Mouse (Mus musculus) lung, postnatal 0 days (tissue): ENCODE results near the gene Fam19a2. TPM values are rescaled to one million over a fixed set of nuclear protein-coding genes. Genes with fewer than 3 reads are reported as not detected.

ENCODE experiments used
- ATAC-seq: fragments of 200-750 bp; cut with Nextera tagmentation; 2 replicates; pipeline ENCODE4 v1.8.0; 2017; ENCODE audit warnings: moderate library complexity
- DNase-seq: peaks from one replicate; pipeline ENCODE4 v3.0.0-alpha.2; 2016; ENCODE audit warnings: low spot score
- H3K27ac ChIP-seq: fragments of 300-500 bp; sonication (generic); 2 replicates; pipeline ENCODE4 v1.5.1; 2014; ENCODE audit warnings: antibody characterized with exemption, mild to moderate bottlenecking, low read length, mixed read lengths
- H3K27me3 ChIP-seq: fragments of 300-500 bp; sonication (generic); replicated peaks from 2 replicates; pipeline ENCODE4 v1.6.1; 2014; ENCODE audit warnings: low read length, mixed read lengths; ENCODE audit not compliant: insufficient read depth
- H3K36me3 ChIP-seq: fragments of 300-500 bp; sonication (generic); 2 replicates; pipeline ENCODE4 v1.6.1; 2014; ENCODE audit warnings: low read length, mixed read lengths; ENCODE audit not compliant: insufficient read depth
- H3K4me1 ChIP-seq: fragments of 300-500 bp; sonication (generic); 2 replicates; pipeline ENCODE4 v1.6.1; 2014; ENCODE audit warnings: antibody characterized with exemption, low read depth, low read length, mixed read lengths; ENCODE audit not compliant: insufficient read depth
- H3K4me2 ChIP-seq: fragments of 300-500 bp; sonication (generic); replicated peaks from 2 replicates; pipeline ENCODE4 v1.6.1; 2014; ENCODE audit warnings: low read depth, mild to moderate bottlenecking, low read length, moderate library complexity, mixed read lengths
- H3K4me3 ChIP-seq: fragments of 300-500 bp; sonication (generic); 2 replicates; pipeline ENCODE4 v1.5.1; 2014; ENCODE audit warnings: low read depth, low read length
- H3K9ac ChIP-seq: fragments of 300-500 bp; sonication (generic); replicated peaks from 2 replicates; pipeline ENCODE4 v1.6.1; 2014; ENCODE audit warnings: low read depth, mild to moderate bottlenecking
- H3K9me3 ChIP-seq: fragments of 300-500 bp; sonication (generic); 2 replicates; pipeline ENCODE4 v1.6.1; 2016; ENCODE audit warnings: low read length, mixed read lengths
- CTCF ChIP-seq: IDR thresholded peaks from 2 replicates; pipeline ENCODE4 v1.5.1; 2016; ENCODE audit warnings: antibody characterized with exemption, mild to moderate bottlenecking
- EP300 ChIP-seq: IDR thresholded peaks from 2 replicates; pipeline ENCODE4 v1.6.1; 2016; ENCODE audit warnings: antibody characterized with exemption, mild to moderate bottlenecking, control low read depth
- WGBS: fragments of 180-500 bp; shearing (Covaris S2); extraction: QIAGEN DNeasy Blood & Tissue Kit; methylation state at CpG from one replicate; pipeline ENCODE4 v1.1.7; 2014; 5-methylcytosine and 5-hydroxymethylcytosine counted together
- polyA plus RNA-seq: library from polyadenylated mRNA; unstranded; fragments of >200 nt; fragmentation: Nextera tagmentation; extraction: Ambion mirVana; gene quantifications from 2 replicates; pipeline ENCODE4 v1.2.1, GENCODE M21; 2015

Gene Fam19a2
- polyA plus RNA-seq, 1 experiment from 2014 or later, result 0.24 TPM

- no peak overlapping the region for H3K4me3 ChIP-seq
- TF ChIP-seq EP300 (no peak), CTCF (no peak)
- no peak for DNase-seq
- H3K27ac ChIP-seq, result no peak overlapping the region
- H3K4me2 ChIP-seq, result no peak overlapping the region
- no peaks in the 10 kb centered on the region for H3K9me3 ChIP-seq
- H3K4me1 ChIP-seq, result no peaks in the 10 kb centered on the region
- ATAC-seq, result no peak
- no peak overlapping the region for H3K9ac ChIP-seq
- H3K27me3 ChIP-seq, result no peaks in the 10 kb centered on the region
- 96% methylated on average over 3 of the region's 3 CpGs for whole genome bisulfite sequencing
- H3K36me3 ChIP-seq, result no peaks in the 10 kb centered on the region
Observed at GRCm38 (mm10) chr10:123326271-123326670, 62.5 kb downstream of the Fam19a2 start.

DNA sequence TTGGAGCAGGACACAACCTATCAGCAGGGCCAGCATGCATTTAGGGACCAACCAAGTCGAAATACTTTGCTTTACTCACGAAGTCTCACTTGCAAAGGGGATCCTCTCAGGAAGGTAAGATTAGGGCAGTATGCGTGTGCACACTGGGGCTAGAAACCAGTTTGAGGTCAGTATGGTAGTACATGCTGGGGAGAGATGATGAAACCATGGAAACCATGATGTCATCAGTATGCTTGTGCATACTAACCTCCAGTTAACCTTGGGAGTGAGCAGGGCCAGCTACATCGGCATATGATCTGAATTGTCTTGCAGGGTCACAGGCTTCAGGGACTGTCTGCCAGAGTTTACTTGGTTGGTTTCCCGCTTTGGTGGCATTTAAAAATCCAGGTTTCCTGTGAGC lies 77.5 kb downstream of the Fam19a2 start:
- H3K4me1 ChIP-seq, result no peaks in the 10 kb centered on the region
- ATAC-seq (no peak), DNase-seq (no peak)
- no peak overlapping the region for H3K4me3 ChIP-seq
- no peak overlapping the region for H3K9ac ChIP-seq
- H3K27ac ChIP-seq, result no peak overlapping the region
- no peak overlapping the region for H3K4me2 ChIP-seq
- no peaks in the 10 kb centered on the region for H3K27me3 ChIP-seq
- 54% methylated on average over 5 of the region's 5 CpGs for WGBS
- H3K36me3 ChIP-seq, result no peaks in the 10 kb centered on the region
- TF ChIP-seq CTCF (no peak), EP300 (no peak)
- H3K9me3 ChIP-seq, result no peaks in the 10 kb centered on the region

DNA sequence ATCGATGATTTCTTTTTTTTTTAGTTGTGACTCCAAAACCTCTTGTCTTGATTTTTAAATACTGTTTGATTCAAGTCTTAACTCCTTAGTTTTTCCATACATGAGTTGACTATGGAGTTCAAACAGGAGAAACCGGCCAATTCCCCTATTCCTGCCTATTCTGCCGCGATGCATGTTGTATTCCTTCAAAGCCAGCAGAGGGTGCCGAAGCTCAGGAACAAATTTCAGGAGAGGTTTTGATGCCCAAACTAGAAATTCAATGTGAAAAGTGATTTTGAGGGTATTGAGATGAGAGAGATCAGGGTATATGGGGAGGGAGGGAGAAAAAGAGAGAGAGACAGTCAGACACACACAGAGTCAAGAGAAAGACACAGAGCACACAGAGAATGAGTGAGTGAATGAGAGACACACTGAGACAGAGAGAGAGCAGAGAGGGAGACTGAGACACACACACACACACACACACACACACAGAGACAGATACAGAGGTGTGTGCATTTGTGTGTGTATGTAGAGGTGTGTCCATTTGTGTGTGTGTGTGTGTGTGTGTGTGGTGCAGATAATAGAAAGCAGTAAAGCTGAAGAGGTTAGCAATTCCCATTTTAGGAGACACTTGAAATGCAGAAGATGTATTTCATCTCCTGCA lies 78.9 kb downstream of the Fam19a2 start:
- no peaks in the 10 kb centered on the region for H3K36me3 ChIP-seq
- 22% methylated on average over 5 of the region's 5 CpGs for WGBS
- H3K4me2 ChIP-seq, result no peak overlapping the region
- no peaks in the 10 kb centered on the region for H3K9me3 ChIP-seq
- TF ChIP-seq CTCF, result peak; percentile 66
- no peak for TF ChIP-seq EP300
- no peaks in the 10 kb centered on the region for H3K27me3 ChIP-seq
- H3K4me1 ChIP-seq, result no peaks in the 10 kb centered on the region
- H3K27ac ChIP-seq, result no peak overlapping the region
- no peak for ATAC-seq
- peak; percentile 50 for DNase-seq
- no peak overlapping the region for H3K9ac ChIP-seq
- no peak overlapping the region for H3K4me3 ChIP-seq

DNA sequence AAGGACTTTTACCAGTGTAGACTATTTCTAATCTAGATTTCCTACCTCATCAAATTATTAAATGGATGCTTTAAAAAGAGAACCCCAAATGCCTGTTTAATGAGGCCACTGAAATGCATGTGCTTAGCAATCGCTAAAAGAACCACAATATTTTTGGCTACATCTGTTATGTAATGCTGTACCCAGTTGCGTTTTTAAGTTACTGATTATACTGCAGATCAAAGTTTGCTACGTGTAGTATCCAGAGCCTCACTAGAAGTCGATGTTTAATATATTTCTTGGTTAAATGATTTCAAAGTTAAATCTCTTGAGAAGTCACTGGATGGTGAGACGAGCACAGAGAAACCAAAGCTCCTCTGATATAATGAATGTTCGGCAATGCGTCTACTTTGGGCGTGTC lies 82.5 kb downstream of the Fam19a2 start:
- H3K36me3 ChIP-seq, result no peaks in the 10 kb centered on the region
- WGBS, result 93% methylated on average over 8 of the region's 8 CpGs
- no peak overlapping the region for H3K9ac ChIP-seq
- H3K4me2 ChIP-seq, result no peak overlapping the region
- H3K27me3 ChIP-seq, result no peaks in the 10 kb centered on the region
- no peak for TF ChIP-seq EP300
- no peak for TF ChIP-seq CTCF
- no peaks in the 10 kb centered on the region for H3K4me1 ChIP-seq
- ATAC-seq (no peak), DNase-seq (no peak)
- no peak overlapping the region for H3K4me3 ChIP-seq
- no peaks in the 10 kb centered on the region for H3K9me3 ChIP-seq
- no peak overlapping the region for H3K27ac ChIP-seq

DNA sequence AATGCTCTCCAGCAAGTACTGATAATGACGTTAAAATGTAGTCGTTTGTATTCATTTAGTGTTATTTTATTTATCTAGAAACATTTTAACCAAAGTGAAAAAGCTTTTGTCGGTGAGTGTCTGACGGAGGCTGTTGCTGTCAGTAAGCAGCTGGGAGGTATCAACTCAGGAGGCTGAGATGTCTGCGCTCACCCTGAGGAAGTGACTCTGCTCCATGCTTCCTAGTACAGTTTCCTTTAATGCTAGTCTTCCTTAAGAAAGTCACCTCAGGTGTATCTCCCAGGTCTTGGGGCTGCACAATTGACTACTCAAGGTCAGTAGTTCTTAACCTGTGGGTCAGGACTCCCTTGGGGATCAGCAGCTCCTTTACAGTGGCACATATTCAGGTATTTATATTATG lies 89.9 kb downstream of the Fam19a2 start:
- 48% methylated on average over 5 of the region's 5 CpGs for WGBS
- Histone ChIP-seq H3K36me3 (no peaks in the 10 kb centered on the region), H3K9ac (no peak overlapping the region), H3K4me3 (no peak overlapping the region), H3K27me3 (no peaks in the 10 kb centered on the region), H3K27ac (no peak overlapping the region), H3K4me2 (no peak overlapping the region), H3K9me3 (no peaks in the 10 kb centered on the region), H3K4me1 (no peaks in the 10 kb centered on the region)
- TF ChIP-seq CTCF (no peak), EP300 (no peak)
- DNase-seq, result no peak
- no peak for ATAC-seq

GRCm38 (mm10) chr10:123357010-123357409 lies 93.2 kb downstream of the Fam19a2 start:
- DNase-seq, result no peak
- Histone ChIP-seq H3K4me2 (no peak overlapping the region), H3K4me3 (no peak overlapping the region), H3K36me3 (no peaks in the 10 kb centered on the region), H3K4me1 (no peaks in the 10 kb centered on the region), H3K27ac (no peak overlapping the region), H3K9me3 (no peaks in the 10 kb centered on the region), H3K9ac (no peak overlapping the region), H3K27me3 (no peaks in the 10 kb centered on the region)
- no peak for ATAC-seq
- TF ChIP-seq EP300 (no peak), CTCF (no peak)
- WGBS, result 78% methylated on average over 6 of the region's 6 CpGs

GRCm38 (mm10) chr10:123360492-123360891 lies 96.7 kb downstream of the Fam19a2 start:
- DNase-seq (peak; percentile 13), ATAC-seq (no peak)
- WGBS, result 58% methylated on average over 14 of the region's 14 CpGs
- H3K9me3 ChIP-seq, result no peaks in the 10 kb centered on the region
- no peak overlapping the region for H3K4me3 ChIP-seq
- no peaks in the 10 kb centered on the region for H3K36me3 ChIP-seq
- no peaks in the 10 kb centered on the region for H3K4me1 ChIP-seq
- H3K27me3 ChIP-seq, result no peaks in the 10 kb centered on the region
- no peak overlapping the region for H3K27ac ChIP-seq
- H3K9ac ChIP-seq, result no peak overlapping the region
- no peak overlapping the region for H3K4me2 ChIP-seq
- TF ChIP-seq CTCF, result no peak
- TF ChIP-seq EP300, result peak; percentile 37; the same call in 1 of the 2 replicates
